Mouse (Mus musculus) cerebellum, postnatal 4 days (tissue): ENCODE data around the gene Olfr1511.
"Not testable (repeated sequence)": the region's sequence is repeated elsewhere in the genome, so short reads cannot be mapped to it uniquely, and the experiment has no call there.

ENCODE experiments used
- DNase-seq, 2 experiments: peaks; one replicate each; pipeline ENCODE4 v3.0.0; 2022; ENCODE audit warnings: low spot score in 2 of 2, mixed read lengths in 1 of 2

Gene Olfr1511

DNA sequence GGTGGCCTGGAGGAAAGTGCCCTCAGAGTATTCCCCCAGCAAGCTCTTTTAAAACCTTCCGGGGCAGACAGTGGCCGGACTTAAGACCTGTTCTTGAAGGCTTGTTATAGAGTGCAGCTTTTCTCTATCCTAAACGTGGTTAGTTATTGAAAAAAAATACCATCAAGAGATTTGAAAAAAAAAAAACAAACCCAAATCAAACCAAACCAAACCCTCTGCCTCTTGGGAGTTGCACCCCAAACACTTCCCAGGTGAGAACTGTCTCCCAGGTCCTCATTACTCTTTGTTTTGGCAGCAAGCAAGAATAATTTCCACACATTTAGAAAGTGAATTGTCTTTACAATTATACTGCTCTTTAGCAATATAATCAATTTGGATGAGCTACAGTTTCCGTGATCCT lies at the start of gene Olfr1511:
Olfr1511 (minus strand) TSS at position 101 of the 400 bp plus-strand sequence.
- no peak for DNase-seq

DNA sequence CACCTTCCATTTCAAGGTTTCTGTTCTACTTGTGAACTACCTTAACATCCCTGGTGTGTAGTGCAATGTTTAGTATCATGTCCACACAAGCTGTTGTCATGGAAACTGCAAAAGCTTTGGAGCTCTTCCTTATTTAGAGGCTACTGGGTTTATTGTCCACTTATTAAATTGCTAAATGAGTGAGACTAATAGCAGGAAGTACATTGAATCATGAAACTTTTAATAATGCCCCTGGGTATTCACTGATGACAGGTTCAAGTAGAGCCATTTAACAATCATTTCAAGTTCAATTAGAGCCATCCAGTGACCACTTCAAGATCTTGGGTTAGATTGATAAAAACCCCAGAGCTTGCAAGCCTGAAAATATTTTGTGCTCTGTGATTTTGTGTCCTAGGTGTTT lies 45.5 kb upstream of the Olfr1511 start, which contains the start of gene Olfr1509:
Olfr1509 (plus strand) TSS at position 301 of the 400 bp plus-strand sequence.
- DNase-seq: no peak

- DNase-seq: no peak
Measured at GRCm38 (mm10) chr14:52427686-52428085, 30.5 kb upstream of the Olfr1511 start.

DNA sequence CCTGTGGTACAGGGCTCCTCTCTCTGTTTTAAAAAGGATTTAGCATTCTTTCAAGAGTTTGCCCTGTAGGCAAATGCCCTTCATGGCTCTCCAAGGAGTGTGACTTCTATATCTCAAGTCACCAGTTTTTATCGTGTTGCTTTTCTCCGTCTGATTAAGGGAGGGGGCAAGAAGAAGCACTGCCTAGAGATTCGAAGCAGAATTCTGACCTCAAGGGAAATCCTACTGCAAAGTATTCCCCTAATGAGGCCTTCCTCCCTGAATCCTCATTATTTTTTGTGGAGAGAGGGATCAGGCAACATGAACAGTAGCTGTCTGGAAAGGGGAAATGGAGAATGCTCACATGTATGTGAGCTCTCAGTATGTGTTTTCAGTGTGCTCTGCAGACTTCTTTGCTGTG lies 17.1 kb upstream of the Olfr1511 start, which contains the start of gene Olfr1510:
Olfr1510 (minus strand) TSS at position 101 of the 400 bp plus-strand sequence.
- no peak for DNase-seq

DNA sequence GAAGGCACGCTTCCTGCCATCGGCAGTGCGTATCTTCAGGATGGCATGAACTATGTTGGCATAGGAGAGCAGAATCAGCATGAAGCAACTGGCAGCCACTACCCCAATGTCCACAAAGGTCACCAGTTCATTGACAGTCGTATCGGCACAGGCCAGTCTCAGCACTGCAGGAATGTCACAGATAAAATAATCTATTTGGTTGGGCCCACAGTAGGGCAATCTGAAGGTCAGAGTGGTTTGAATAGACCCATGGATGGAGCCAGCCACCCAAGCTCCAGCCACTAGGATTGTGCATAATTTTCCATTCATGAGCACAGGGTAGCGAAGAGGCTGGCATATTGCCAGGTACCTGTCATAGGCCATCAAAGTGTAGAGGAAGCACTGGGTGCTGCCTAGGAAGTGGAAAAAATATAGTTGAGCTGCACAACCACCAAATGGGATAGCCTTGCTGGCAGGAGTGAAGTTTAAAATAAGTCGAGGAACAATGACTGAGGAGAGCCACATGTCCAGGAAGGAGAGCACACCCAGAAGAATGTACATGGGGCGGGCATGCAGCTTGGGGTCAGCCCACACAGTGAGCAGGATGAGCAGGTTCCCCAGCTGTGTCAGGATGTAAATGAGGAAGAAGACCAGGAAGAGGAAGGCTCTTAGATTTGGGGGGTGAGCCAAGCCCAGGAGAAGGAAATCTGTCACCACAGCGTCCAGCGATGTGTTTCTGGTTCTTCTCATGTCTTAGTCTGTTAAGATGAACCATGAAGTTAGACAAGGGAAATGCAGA lies 13.2 kb upstream of the Olfr1511 start:
- not testable (repeated sequence) for DNase-seq

DNA sequence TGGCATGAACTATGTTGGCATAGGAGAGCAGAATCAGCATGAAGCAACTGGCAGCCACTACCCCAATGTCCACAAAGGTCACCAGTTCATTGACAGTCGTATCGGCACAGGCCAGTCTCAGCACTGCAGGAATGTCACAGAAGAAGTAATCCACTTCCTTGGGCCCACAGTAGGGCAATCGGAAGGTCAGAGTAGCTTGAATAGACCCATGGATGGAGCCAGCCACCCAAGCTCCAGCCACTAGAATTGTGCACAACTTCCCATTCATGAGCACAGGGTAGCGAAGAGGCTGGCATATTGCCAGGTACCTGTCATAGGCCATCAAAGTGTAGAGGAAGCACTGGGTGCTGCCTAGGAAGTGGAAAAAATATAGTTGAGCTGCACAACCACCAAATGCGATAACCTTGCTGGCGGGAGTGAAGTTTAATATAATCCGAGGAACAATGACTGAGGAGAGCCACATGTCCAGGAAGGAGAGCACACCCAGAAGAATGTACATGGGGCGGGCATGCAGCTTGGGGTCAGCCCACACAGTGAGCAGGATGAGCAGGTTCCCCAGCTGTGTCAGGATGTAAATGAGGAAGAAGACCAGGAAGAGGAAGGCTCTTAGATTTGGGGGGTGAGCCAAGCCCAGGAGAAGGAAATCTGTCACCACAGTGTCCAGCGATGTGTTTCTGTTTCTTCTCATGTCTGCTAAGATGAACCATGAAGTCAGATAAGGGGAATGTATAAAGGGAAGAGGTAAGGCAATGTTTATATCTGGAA lies 6.9 kb downstream of the Olfr1511 start:
- DNase-seq: not testable (repeated sequence)

GRCm38 (mm10) chr14:52379068-52379467 lies 18.1 kb downstream of the Olfr1511 start, which contains the start of gene Olfr1512:
Gene Olfr1512, minus strand, starts transcription at chr14:52379168.
- DNase-seq: no peak

- no peak for DNase-seq
Measured at GRCm38 (mm10) chr14:52368741-52369140, 28.4 kb downstream of the Olfr1511 start.

DNA sequence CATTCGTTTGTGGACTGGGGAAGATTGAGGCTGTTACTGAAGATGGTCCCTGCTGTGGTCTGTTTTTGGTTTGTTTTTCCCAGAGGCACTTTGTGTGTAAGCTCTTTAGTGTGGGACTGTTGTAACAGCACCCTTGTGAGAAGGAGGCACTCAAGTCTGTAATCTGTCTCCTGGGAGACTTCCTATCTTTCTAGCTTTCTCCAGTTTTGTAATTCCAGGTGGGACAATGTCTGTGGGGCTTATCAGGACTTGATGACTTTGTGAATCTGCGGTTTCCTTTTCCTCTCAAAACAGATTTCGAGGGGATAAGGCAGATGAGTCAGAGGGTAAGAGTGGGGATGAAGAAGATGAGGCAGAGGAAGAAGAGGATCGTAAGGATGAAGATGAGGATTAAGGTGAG lies 40.9 kb downstream of the Olfr1511 start, which contains the start of gene Olfr1513:
Olfr1513 (minus strand) TSS at position 101 of the 400 bp plus-strand sequence.
- DNase-seq: no peak
